Mouse (Mus musculus): ENCODE data around the gene Gpm6b. TPM values are rescaled to one million over a fixed set of nuclear protein-coding genes. Genes with fewer than 3 reads are reported as not detected.

Gpm6b gene
- total RNA-seq, 2 experiments from 2014 or later, result 14.6 to 16.1 TPM

- no peak for DNase-seq
Observed at GRCm38 (mm10) chrX:166304355-166304754, 65.6 kb downstream of the Gpm6b start.

- no peak for DNase-seq
Observed at GRCm38 (mm10) chrX:166307437-166308222, 68.9 kb downstream of the Gpm6b start.

- peak; percentile 4 for DNase-seq
Observed at GRCm38 (mm10) chrX:166308798-166309197, 70.1 kb downstream of the Gpm6b start.

- no peak for DNase-seq
Observed at GRCm38 (mm10) chrX:166315251-166315650, 76.5 kb downstream of the Gpm6b start.

GRCm38 (mm10) chrX:166316552-166317375, 78.1 kb downstream of the Gpm6b start:
- DNase-seq, result no peak

GRCm38 (mm10) chrX:166317376-166317679, 78.6 kb downstream of the Gpm6b start:
- DNase-seq, result no peak

- DNase-seq, result no peak
Observed at GRCm38 (mm10) chrX:166323226-166323625, 84.5 kb downstream of the Gpm6b start.

GRCm38 (mm10) chrX:166327621-166328020, 88.9 kb downstream of the Gpm6b start:
- DNase-seq, result no peak

- DNase-seq, result no peak
Observed at GRCm38 (mm10) chrX:166328219-166328901, 89.6 kb downstream of the Gpm6b start.

GRCm38 (mm10) chrX:166328904-166329451, 90.3 kb downstream of the Gpm6b start:
- DNase-seq, result no peak

- DNase-seq, result peak; percentile 50
Observed at GRCm38 (mm10) chrX:166334516-166335136, 95.9 kb downstream of the Gpm6b start.

- DNase-seq, result no peak
Observed at GRCm38 (mm10) chrX:166338353-166338752, 99.6 kb downstream of the Gpm6b start.

GRCm38 (mm10) chrX:166338784-166339520, 100.2 kb downstream of the Gpm6b start:
- no peak for DNase-seq

- no peak for DNase-seq
Observed at GRCm38 (mm10) chrX:166339911-166340310, 101.2 kb downstream of the Gpm6b start.

GRCm38 (mm10) chrX:166341795-166342194, 103.1 kb downstream of the Gpm6b start:
- DNase-seq, result no peak

GRCm38 (mm10) chrX:166344228-166345015, 105.7 kb downstream of the Gpm6b start:
- no peak for DNase-seq

GRCm38 (mm10) chrX:166348086-166348485, 109.4 kb downstream of the Gpm6b start:
- DNase-seq, result no peak

- DNase-seq, result no peak
Observed at GRCm38 (mm10) chrX:166348634-166349033, 109.9 kb downstream of the Gpm6b start.

GRCm38 (mm10) chrX:166351790-166352189, 113.1 kb downstream of the Gpm6b start:
- peak; percentile 75 for DNase-seq

- DNase-seq, result no peak
Observed at GRCm38 (mm10) chrX:166353412-166353811, 114.7 kb downstream of the Gpm6b start.

GRCm38 (mm10) chrX:166354913-166355312, 116.2 kb downstream of the Gpm6b start:
- DNase-seq, result no peak

All from adrenal gland, postnatal 10 days (tissue).